Mouse (Mus musculus): Measurements from ENCODE around the gene S100a4.
A peak's percentile ranks its signal among the peaks of the same experiment; 100 is the strongest.

The S100a4 gene

DNA sequence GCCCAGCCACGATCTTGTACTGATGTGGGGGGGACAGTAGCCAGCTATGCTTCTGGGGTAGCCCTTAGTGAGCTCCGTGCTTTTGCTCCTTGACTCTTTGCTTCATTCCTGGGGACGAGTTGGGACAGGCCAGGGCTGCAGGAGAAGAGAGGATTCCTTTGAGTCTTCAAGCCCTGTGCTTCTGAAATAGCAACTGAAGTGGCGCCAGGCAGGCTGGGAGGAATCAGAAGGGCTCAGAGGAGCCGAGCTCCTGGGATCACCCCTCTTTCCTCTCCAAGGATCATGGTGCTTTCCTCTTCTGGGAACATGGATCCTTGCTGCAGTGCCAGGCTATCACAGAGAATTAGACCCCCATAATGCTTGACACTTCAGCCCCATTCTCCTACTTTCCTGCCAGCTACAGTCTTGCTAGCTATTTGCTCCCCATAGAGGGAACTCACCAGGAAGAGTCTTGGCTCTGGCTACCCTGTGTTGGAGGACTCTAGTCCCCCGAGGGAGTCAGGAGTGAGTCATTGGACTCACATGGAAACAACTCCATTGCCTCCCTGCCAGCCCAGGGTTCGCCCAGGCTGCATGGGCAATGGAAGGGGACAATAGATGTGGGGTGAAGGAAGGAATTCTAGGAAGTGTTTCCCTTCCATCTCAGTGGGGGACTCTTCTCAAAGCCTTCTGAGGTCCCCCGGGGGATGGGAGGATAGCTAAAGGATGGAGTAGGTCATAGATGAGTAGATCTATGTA, 2.9 kb upstream of the S100a4 start:
- no peak for DNase-seq

DNA sequence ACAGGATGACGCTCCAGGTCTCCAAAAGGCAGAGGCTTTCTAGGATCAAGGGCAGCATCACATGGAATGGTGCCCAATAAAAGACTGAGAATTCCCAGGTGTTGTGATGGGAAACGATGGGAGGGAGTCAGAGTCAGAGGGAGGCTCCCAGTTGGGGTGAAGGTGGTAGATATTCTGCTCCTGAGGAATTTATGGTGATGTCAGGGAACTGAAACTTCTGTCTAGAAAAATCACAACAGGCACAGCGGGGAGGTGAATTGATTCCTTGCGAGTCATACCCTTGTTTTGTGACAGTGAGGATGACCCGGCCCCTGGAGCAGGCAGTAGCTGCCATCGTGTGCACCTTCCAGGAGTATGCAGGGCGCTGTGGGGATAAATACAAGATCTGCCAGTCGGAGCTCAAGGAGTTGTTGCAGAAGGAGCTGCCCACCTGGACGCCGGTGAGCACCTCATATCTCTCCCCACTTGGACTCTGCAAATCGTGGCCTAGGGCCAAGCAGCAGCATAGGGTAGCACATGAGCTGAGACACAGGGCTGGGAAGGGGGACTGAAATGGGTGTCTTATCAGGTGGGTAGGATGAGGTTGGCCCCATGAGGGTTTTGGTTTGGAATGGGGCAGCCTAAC, 2.0 kb upstream of the S100a4 start, which contains the start of gene Gm42674:
Gene Gm42674 (plus strand): TSS at position 419 of the 625 bp plus-strand sequence.
- DNase-seq, result no peak

DNA sequence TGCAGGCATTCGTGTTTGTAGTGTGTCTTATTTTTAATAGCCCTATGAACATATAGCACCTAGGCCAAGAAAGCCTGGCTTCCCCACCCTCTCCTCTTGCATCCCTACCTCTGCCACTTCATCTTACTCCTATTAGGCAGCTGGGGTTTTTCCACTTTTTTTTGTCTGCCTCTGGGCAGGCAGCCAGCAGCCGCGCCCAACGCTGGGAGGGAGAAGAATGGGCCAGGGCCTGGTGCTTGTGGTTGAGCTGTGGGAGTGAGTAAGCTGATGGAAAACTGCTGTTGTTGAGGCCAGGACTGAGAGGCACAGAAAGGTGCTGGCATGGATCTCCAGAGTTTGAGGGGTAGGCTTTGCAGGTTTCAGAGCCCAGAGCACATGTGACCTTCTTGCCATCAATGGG, 845 bp downstream of the S100a4 start:
- no peak for DNase-seq

DNA sequence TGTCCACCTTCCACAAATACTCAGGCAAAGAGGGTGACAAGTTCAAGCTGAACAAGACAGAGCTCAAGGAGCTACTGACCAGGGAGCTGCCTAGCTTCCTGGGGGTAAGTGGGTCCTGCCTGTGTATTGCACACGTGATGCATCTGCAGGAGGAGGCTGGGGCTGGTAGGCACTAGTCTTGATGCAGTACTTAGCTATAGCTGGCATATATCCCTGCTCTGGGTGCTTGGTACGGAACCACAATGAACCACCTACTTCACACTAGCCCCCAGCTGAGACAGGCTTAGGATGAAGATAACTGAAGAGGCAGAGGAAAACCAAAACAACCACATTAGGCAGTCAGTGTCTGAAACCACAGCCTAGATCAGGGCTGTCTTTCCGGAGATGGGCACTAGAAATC, 1.5 kb downstream of the S100a4 start:
- DNase-seq, result no peak

DNA sequence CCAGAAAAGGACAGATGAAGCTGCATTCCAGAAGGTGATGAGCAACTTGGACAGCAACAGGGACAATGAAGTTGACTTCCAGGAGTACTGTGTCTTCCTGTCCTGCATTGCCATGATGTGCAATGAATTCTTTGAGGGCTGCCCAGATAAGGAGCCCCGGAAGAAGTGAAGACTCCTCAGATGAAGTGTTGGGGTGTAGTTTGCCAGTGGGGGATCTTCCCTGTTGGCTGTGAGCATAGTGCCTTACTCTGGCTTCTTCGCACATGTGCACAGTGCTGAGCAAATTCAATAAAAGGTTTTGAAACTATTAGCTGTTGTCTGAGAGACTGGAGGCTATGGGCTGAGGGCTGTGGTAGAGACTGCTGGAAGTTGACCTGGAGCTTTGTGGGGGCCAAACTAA, 2.2 kb downstream of the S100a4 start:
- DNase-seq, result no peak

DNA sequence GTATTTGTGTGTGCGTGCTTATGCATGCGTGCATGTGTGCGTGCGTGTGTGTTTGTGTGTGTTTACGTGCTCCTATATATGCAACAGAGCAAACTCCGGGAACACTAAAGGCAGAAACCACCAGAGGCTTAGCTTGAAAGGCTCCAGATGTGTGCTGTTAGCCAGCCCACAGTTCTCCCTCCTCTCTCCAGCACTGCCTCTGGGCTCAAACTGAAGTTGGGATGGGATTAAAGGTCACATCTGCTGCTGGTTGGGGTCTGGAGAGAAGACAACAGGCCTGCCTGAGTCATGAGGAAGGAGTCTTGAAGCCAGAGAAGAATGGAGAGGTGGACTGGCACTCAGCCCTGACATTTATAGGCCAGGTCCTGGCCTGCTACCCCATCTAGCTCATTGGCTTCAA, 2.6 kb downstream of the S100a4 start:
- no peak for DNase-seq

DNA sequence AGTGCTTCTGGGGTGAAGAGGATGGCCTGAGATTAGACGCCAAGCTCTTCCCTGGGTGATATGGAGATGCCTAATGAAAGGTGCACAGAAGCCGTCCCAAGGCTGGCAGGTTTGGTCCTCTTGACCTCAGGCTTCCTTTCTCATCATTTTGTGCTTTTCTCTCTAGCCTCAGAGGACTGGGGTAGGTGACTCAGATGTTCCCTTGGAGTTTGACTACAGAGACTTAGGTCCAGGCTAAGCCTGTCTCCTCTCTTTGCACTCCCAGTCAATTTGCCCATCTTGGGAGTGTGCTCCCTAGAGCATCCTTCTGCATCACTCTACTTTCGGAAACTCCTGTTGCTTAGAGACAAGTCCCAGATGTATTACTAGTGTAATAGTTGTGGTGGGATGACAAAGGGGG, 3.8 kb downstream of the S100a4 start:
- DNase-seq, result no peak

DNA sequence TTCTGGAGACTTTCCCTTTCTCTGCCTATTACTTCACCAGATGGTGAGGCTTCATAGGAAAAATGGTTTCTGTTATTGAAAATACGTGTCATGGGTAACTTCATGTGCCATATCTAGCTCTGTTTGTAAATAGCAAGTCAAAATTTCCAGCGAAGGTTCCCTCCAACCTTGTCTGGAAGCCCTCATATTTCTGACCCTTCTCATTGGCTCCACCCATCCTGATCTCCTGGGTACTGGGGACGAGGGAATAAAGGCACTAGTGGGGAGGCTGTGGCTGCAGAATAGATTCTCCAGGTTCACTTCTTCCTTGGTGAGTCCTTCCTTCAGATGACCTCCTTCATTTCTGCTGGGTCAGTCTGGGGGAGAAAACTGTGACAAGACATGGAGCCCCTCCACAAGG, 4.7 kb downstream of the S100a4 start, which contains the start of gene S100a5:
Gene S100a5 (plus strand): TSS at position 301 of the 400 bp plus-strand sequence.
- DNase-seq, result no peak

DNA sequence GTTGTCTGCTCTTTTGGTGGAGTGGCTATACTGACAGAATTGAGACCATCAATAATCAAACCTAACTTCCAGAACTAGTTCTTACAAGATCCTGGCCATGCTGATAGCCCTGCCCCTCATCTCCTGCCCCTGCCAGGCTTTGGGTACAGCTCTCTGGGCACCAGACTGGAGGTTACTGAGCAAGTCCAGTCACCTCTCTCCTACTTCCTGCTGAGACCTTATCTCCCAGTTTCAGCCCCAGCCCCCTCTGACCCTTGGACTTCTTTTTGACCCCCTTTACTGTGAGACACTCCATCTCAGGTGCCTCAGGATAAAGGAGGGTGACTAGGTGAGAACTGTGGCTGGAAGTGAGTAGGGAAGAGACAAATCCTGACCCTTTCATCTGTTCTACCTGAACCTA, 5.5 kb downstream of the S100a4 start:
- DNase-seq, result no peak

DNA sequence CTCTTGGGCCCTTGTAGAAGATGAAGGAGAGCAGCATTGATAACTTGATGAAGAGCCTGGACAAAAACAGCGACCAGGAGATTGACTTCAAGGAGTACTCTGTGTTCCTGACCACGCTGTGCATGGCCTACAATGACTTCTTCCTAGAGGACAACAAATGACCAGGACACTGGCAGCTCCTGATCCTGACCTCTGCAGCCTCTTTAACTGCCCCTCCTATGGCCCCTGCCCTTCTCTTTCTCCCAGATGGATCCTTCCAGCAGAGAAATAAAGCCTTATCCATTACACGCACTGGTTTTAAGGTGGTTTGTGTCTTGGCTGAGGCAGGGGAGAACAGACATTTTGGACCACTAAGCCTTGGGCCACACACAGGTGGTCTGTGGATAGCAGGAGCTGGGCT, 7.9 kb downstream of the S100a4 start:
- DNase-seq, result no peak

DNA sequence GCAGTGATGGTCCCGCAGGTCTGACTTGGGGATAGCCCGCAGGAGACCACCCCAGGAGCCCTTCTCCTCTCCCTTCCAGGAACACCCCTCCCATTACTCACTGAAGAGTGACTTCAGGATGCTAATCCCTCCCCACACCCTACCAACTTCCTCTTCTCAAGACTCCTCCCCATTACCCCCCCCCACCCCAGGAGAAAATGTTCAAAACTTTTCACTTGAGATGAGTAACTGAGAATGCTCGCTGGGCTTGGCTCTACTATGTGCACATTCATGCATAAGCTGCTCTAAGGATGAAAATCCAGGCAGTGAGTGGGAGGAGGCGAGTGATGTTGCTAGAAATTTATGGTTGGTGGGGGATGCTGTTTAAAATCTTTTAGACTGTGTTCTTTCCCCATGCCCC, 8.5 kb downstream of the S100a4 start:
- DNase-seq, result no peak

DNA sequence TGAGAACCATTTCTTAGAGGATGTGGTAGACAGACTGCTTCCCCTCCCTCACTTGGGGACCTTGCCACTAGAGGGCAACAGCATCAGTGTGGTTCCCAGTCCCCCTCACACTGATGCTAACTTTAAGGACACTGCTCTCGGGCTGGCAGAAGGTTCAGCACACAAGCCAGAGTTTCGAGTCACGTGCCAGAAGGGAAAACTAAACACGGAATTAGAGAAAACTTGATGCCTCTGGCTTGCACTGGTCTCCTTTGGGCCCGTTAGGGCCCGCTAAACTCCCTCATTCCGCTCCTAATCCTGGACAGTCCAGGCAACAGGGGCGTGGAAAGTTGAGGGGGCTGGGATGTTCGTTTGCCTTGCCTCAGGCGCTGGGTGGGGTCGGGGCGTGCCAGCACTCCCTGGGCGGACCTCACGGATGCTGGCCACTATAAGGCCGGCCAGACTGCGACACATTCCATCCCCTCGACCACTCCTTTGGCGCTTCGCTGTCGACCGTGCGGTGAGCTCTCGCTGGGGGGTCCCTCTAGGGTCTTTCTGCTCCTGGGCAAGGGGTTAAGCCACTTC, 9.2 kb downstream of the S100a4 start, which contains the start of gene S100a6:
Gene S100a6 (plus strand): TSS at position 155 of the 564 bp plus-strand sequence.
- peak; percentile 6 for DNase-seq

DNA sequence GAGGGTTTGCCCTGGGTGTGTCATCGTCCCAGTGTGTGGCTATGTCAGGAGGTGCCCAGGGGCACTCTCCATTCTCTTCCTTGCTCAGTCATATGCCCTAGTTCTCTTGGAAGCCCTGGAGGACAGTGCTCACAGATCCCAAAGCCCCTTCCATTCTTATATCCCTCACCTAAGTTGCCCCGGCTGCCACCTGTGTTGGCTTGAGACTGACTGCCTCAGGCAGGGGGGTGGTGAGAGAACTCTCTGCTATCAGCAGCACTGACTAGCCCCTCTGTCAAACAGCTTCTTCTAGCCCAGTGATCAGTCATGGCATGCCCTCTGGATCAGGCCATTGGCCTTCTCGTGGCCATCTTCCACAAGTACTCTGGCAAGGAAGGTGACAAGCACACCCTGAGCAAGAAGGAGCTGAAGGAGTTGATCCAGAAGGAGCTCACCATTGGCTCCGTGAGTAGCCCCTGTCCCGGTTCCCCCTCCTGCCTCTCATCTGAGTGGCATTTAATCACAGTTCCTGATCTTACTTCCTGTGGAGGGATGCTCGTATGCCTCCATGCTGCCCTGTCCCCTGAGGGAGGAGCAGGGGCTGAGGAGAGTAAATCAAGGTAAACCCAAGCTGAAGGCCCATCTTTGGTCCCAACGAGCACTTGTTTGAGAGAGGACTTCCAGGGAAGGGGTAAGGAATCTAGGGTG, 10.0 kb downstream of the S100a4 start:
- DNase-seq, result no peak

DNA sequence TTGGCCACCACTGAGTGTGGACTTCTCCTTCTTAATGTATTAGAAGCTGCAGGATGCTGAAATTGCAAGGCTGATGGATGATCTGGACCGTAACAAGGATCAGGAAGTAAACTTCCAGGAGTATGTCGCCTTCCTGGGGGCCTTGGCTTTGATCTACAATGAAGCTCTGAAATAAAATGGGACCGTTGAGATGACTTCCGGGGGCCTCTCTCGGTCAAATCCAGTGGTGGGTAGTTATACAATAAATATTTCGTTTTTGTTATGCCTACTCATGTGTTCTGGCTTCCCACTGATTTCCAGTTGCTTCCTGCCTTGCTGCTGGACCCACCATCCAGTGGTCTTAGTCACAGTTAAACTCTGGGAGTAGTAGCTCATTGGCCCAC, 10.6 kb downstream of the S100a4 start:
- DNase-seq, result no peak

DNA sequence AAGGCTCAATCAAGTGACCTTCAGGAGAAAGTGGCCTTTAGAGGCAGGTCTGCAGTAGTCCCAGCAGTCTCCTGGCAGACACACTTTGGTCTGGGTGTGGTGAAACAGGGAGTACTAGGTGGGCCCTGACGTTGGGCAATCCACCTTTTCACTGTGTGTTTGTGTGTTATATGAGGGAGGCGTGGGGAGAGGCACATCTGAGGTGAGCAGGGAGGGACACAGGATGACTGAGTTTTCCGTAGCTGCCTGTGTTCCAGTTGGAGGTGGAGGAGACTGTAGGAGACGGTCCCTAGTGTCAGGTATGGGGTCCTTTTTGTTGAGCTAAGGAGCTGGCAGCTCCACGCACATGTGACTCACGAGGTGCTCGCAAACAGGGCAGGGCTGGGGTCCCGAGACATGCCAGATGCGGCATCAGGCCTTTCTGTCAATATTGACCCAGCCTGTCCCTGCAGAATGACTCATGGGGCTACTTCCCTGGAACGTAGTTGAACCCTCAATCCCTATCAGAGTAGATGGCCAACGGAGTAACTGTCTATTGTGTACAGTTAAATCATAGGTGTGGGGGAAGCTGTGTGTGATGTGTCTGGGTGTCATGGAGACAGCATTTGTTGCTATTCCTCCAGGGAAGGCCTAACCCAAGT, 11.2 kb downstream of the S100a4 start:
- DNase-seq, result no peak

DNA sequence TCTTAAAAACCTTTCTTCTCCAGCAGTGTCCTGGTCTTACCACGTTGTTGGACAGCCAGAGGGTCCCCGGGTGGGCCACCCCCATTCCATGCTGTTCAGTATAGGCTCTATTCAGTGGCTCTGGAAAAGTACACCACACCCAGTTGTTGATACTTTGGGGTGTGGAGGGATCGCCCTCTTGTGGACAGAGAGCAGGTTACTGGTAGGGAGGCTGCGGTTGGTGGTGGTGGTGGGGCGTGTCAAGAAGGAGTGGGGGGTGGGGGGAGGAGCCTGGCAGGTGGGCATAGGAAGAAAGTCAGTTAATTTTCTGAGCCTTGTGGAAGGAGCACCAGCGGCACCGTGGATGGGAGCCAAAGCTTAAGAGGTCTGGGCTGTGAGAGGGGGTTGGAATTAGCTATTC, 11.8 kb downstream of the S100a4 start:
- DNase-seq, result peak; percentile 43

DNA sequence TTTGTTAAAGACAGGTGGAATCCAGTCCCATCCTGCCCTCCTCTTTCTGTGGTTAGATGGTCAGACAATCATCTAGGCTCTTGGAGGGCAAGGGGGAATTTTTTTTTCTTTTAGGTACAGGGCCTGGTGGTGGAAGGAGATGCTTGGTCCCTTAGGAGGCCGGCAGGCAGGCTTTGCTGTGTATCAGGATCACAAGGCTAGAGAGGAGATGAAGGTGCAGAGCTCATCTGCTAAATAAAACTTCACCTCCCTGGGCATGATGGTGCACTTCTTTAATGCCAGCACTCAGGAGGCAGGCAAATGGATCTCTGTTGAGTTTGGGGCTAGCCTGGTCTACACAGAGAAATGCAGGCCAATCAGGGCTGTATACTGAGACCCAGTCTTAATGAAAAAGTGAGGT, 12.3 kb downstream of the S100a4 start:
- no peak for DNase-seq

DNA sequence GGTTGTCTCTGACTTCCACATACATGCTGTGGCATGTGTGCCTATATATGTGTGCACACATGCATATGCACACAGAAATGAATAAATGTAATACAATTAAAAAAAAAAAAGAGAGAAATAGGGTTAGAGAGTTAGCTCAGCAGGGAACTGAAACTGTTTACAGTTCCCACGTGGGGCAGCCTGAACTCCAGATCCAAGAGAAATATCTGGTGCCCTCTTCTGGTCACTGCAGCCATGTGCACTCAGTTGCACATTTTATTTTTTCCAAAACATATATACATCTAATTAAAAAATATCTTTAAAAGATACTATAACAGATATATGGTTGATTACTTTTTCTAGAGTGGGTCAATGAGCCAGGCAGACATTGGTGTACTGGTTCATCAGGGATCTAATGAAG, 14.0 kb downstream of the S100a4 start:
- DNase-seq, result no peak

DNA sequence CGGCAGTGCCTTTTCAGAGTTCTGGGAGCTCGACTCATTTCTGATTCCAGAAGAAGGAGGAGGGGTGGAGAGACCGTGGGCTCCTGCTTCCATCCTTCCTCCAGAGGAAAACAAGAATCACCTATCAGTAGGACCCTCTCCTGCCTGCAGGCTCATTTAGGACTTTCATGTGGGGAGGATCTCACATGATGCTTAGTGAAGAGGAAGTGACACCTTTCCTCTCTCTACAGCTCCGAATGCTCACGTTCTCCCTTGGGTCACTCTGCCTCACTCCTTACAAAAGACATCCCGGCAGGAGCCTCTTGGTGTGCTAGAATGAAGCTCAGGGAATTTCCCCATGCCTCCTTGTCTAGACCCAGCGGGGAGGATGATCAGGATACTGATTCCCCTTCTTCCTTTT, 18.0 kb downstream of the S100a4 start:
- DNase-seq, result no peak

DNA sequence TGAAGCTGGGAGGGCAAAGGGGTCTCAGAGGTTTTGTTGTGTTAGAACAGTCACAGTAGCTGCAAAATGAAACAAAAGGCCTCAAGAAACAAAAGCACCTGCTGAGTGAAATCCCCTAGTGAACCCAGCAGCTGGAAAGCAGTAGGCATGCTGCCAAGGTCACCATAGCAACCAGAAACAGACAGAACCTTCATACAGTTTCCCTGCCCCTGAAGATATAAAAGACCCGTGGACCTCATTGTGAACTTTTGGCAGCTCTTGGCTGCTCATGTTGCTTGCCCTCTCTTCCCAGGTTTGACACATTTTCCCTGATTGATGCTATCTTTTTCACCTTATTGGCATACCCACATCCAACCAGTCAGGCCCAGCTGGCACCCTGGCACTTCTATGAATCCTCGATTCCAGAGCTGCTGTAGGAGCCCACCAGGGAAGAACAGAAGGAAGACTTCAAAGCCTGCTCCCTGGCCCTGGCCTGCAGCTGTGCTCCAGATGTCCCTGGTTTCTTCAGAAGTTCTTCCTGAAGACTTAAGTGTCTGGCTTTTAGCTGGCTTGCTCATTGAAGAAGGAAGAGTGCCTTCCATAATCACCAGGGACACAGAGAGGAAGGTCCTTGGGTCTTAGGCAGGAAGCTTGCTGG, 20.0 kb downstream of the S100a4 start:
- no peak for DNase-seq

DNA sequence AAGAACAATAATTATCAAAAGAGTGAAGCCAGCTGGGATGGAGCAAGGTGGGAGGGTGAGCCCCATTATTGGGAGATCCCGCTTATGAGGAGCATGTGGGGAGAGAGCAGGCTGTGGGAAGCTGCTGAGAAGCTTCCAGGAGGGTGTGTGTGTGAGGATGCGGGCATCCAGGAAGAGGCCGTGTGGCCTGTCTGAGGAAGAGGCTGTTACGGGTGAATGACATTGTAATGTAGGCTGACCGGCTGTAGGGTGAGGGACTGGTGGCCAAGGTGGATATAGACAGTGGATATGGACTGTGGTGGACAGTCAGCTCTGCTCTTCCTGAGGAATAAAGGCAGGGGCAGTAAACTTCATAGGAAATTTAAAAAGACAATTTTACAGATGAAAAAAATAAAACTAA, 21.9 kb downstream of the S100a4 start:
- no peak for DNase-seq

DNA sequence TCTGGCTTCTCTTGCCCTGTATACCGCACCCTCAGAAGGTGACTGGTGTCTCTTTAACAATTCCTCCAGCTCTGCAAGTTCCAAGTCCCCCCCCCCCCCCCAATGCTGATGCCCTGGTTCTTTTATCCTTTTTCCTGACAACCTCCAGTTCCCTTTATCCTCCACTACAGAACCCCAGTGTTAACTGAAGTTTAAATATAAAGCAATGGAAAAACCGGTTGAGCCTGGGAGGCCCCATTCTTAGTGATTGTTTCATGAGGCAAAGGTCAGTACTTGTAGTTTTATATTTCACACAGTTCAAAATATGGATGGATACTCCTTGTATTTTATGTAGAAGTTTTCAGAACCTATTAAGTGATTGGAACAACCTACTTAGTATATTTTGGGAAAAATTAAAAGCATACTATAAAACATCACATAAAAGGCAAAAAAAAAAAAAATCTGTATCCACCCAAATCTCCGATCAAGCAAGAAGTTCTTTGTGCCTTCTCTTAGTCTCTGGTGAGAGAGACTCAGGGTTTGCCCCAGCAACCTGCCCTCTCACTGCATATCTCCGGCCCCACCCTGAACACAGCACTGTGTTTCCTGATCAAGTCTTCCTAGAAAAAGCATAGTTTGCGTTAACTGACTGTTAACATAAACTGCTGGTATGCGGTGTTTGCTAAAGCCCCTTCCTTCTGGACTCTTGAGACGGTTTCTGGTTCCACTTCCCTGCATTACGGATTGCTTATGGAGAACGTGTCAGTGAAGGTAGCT, 22.9 kb downstream of the S100a4 start:
- DNase-seq, result no peak
